Mouse (Mus musculus): Measurements from ENCODE around the gene Mvb12b. TPM values are rescaled to one million over a fixed set of nuclear protein-coding genes. Genes with fewer than 3 reads are reported as not detected.

The Mvb12b gene
- polyA plus RNA-seq, 1 experiment from 2014 or later, result 24.0 TPM

- 96% methylated on average over 7 of the region's 7 CpGs for WGBS
- H3K27me3 ChIP-seq (ENCODE audit: insufficient read depth, low read length), result no peaks in the 10 kb centered on the region
Measured at GRCm38 (mm10) chr2:33795001-33795580, 92.7 kb downstream of the Mvb12b start.

GRCm38 (mm10) chr2:33794483-33794882, 93.3 kb downstream of the Mvb12b start:
- no peaks in the 10 kb centered on the region for H3K9me3 ChIP-seq (replicated peaks; ENCODE audit: low read length)
- H3K36me3 ChIP-seq (ENCODE audit: insufficient read depth, low read length), result peaks cover 10% of the 10 kb centered on the region; the same call in 1 of the 2 replicates
- no peak for DNase-seq (ENCODE audit: low spot score)
- no peak for ATAC-seq (replicated peaks; ENCODE audit: low FRiP score, low read depth)
- H3K4me3 ChIP-seq (replicated peaks; ENCODE audit: low read depth, low read length), result no peak overlapping the region
- H3K4me1 ChIP-seq (replicated peaks; ENCODE audit: insufficient read depth, low read length), result 0 out of 2 replicates have a peak, but pooled peaks cover 5% of the 10 kb centered on the region
- H3K4me2 ChIP-seq (ENCODE audit: low read length), result no peak overlapping the region
- no peaks in the 10 kb centered on the region for H3K27me3 ChIP-seq (ENCODE audit: insufficient read depth, low read length)
- no peak for TF ChIP-seq CTCF (IDR thresholded peaks at IDR 0.05; ENCODE audit: low read depth)
- no peak overlapping the region for H3K9ac ChIP-seq (ENCODE audit: low read depth, low read length)
- H3K27ac ChIP-seq, result no peak overlapping the region
- WGBS, result 64% methylated on average over 9 of the region's 9 CpGs

More at GRCm38 (mm10) chr2:33795001-33795580, 92.7 kb downstream of the Mvb12b start:
- Histone ChIP-seq H3K4me3 (replicated peaks; ENCODE audit: low read depth, low read length) (no peak overlapping the region), H3K36me3 (ENCODE audit: insufficient read depth, low read length) (peaks cover 10% of the 10 kb centered on the region; the same call in 1 of the 2 replicates), H3K4me2 (ENCODE audit: low read length) (no peak overlapping the region), H3K9me3 (replicated peaks; ENCODE audit: low read length) (no peaks in the 10 kb centered on the region), H3K27ac (no peak overlapping the region), H3K9ac (ENCODE audit: low read depth, low read length) (no peak overlapping the region), H3K4me1 (replicated peaks; ENCODE audit: insufficient read depth, low read length) (0 out of 2 replicates have a peak, but pooled peaks cover under 1% of the 10 kb centered on the region)
- DNase-seq (ENCODE audit: low spot score) (no peak), ATAC-seq (replicated peaks; ENCODE audit: low FRiP score, low read depth) (no peak)
- TF ChIP-seq CTCF (IDR thresholded peaks at IDR 0.05; ENCODE audit: low read depth), result no peak

- Histone ChIP-seq H3K36me3 (ENCODE audit: insufficient read depth, low read length) (peaks cover 3% of the 10 kb centered on the region; the same call in 1 of the 2 replicates), H3K4me2 (ENCODE audit: low read length) (no peak overlapping the region), H3K27me3 (ENCODE audit: insufficient read depth, low read length) (no peaks in the 10 kb centered on the region), H3K9ac (ENCODE audit: low read depth, low read length) (no peak overlapping the region), H3K4me1 (replicated peaks; ENCODE audit: insufficient read depth, low read length) (0 out of 2 replicates have a peak, but pooled peaks cover 5% of the 10 kb centered on the region), H3K4me3 (replicated peaks; ENCODE audit: low read depth, low read length) (no peak overlapping the region), H3K9me3 (replicated peaks; ENCODE audit: low read length) (no peaks in the 10 kb centered on the region), H3K27ac (no peak overlapping the region)
- no peak for TF ChIP-seq CTCF (IDR thresholded peaks at IDR 0.05; ENCODE audit: low read depth)
- ATAC-seq (replicated peaks; ENCODE audit: low FRiP score, low read depth), result no peak
- DNase-seq (ENCODE audit: low spot score), result no peak
- 40% methylated on average over 5 of the region's 5 CpGs for WGBS
Measured at GRCm38 (mm10) chr2:33790301-33790700, 97.4 kb downstream of the Mvb12b start.

GRCm38 (mm10) chr2:33789732-33790131, 98.0 kb downstream of the Mvb12b start:
- Histone ChIP-seq H3K27ac (no peak overlapping the region), H3K36me3 (ENCODE audit: insufficient read depth, low read length) (no peaks in the 10 kb centered on the region), H3K4me2 (ENCODE audit: low read length) (no peak overlapping the region), H3K4me3 (replicated peaks; ENCODE audit: low read depth, low read length) (no peak overlapping the region), H3K4me1 (replicated peaks; ENCODE audit: insufficient read depth, low read length) (0 out of 2 replicates have a peak, but pooled peaks cover 5% of the 10 kb centered on the region), H3K9me3 (replicated peaks; ENCODE audit: low read length) (no peaks in the 10 kb centered on the region), H3K9ac (ENCODE audit: low read depth, low read length) (no peak overlapping the region), H3K27me3 (ENCODE audit: insufficient read depth, low read length) (no peaks in the 10 kb centered on the region)
- no peak for ATAC-seq (replicated peaks; ENCODE audit: low FRiP score, low read depth)
- TF ChIP-seq CTCF (IDR thresholded peaks at IDR 0.05; ENCODE audit: low read depth), result no peak
- no peak for DNase-seq (ENCODE audit: low spot score)
- WGBS, result 60% methylated on average over 9 of the region's 9 CpGs

- Histone ChIP-seq H3K27me3 (ENCODE audit: insufficient read depth, low read length) (no peaks in the 10 kb centered on the region), H3K4me1 (replicated peaks; ENCODE audit: insufficient read depth, low read length) (0 out of 2 replicates have a peak, but pooled peaks cover 5% of the 10 kb centered on the region), H3K9me3 (replicated peaks; ENCODE audit: low read length) (no peaks in the 10 kb centered on the region), H3K27ac (no peak overlapping the region), H3K9ac (ENCODE audit: low read depth, low read length) (no peak overlapping the region), H3K4me2 (ENCODE audit: low read length) (no peak overlapping the region), H3K36me3 (ENCODE audit: insufficient read depth, low read length) (no peaks in the 10 kb centered on the region), H3K4me3 (replicated peaks; ENCODE audit: low read depth, low read length) (no peak overlapping the region)
- DNase-seq (ENCODE audit: low spot score), result no peak
- ATAC-seq (replicated peaks; ENCODE audit: low FRiP score, low read depth), result no peak
- TF ChIP-seq CTCF (IDR thresholded peaks at IDR 0.05; ENCODE audit: low read depth), result no peak
- WGBS, result 54% methylated on average over 6 of the region's 6 CpGs
Measured at GRCm38 (mm10) chr2:33789279-33789678, 98.5 kb downstream of the Mvb12b start.

- Histone ChIP-seq H3K4me2 (ENCODE audit: low read length) (no peak overlapping the region), H3K9me3 (replicated peaks; ENCODE audit: low read length) (no peaks in the 10 kb centered on the region), H3K36me3 (ENCODE audit: insufficient read depth, low read length) (no peaks in the 10 kb centered on the region), H3K9ac (ENCODE audit: low read depth, low read length) (no peak overlapping the region), H3K4me1 (replicated peaks; ENCODE audit: insufficient read depth, low read length) (0 out of 2 replicates have a peak, but pooled peaks cover 5% of the 10 kb centered on the region), H3K4me3 (replicated peaks; ENCODE audit: low read depth, low read length) (no peak overlapping the region), H3K27me3 (ENCODE audit: insufficient read depth, low read length) (no peaks in the 10 kb centered on the region), H3K27ac (no peak overlapping the region)
- DNase-seq (ENCODE audit: low spot score), result no peak
- TF ChIP-seq CTCF (IDR thresholded peaks at IDR 0.05; ENCODE audit: low read depth), result no peak
- ATAC-seq (replicated peaks; ENCODE audit: low FRiP score, low read depth), result no peak
- WGBS, result 93% methylated on average over 7 of the region's 7 CpGs
Measured at GRCm38 (mm10) chr2:33788851-33789250, 98.9 kb downstream of the Mvb12b start.
